Mouse (Mus musculus): ENCODE data around the gene Nrxn1.
"Not testable (repeated sequence)": the region's sequence is repeated elsewhere in the genome, so short reads cannot be mapped to it uniquely, and the experiment has no call there.

The Nrxn1 gene

GRCm38 (mm10) chr17:90569877-90570276 lies 523.0 kb downstream of the Nrxn1 start:
- DNase-seq, result no peak

- peak; percentile 67 to 83 for DNase-seq
These were observed 527.7 kb downstream of the Nrxn1 start for GRCm38 (mm10) chr17:90565186-90565585.

- DNase-seq, result peak; percentile 72 to 77
These were observed 536.5 kb downstream of the Nrxn1 start for GRCm38 (mm10) chr17:90556376-90556775.

GRCm38 (mm10) chr17:90550415-90550814 lies 542.5 kb downstream of the Nrxn1 start:
- DNase-seq, result peak; percentile 32 to 54

- no peak for DNase-seq
These were observed 546.1 kb downstream of the Nrxn1 start for GRCm38 (mm10) chr17:90546806-90547205.

- no peak for DNase-seq
These were observed 548.1 kb downstream of the Nrxn1 start for GRCm38 (mm10) chr17:90544639-90545259.

GRCm38 (mm10) chr17:90543986-90544638 lies 548.8 kb downstream of the Nrxn1 start:
- DNase-seq, result no peak

GRCm38 (mm10) chr17:90531443-90531842 lies 561.4 kb downstream of the Nrxn1 start:
- peak; percentile 39 to 47 for DNase-seq

GRCm38 (mm10) chr17:90506026-90506425 lies 586.8 kb downstream of the Nrxn1 start:
- DNase-seq, result no peak

- DNase-seq, result not testable (repeated sequence)
These were observed 588.9 kb downstream of the Nrxn1 start for GRCm38 (mm10) chr17:90503999-90504398.

GRCm38 (mm10) chr17:90501023-90501675 lies 591.7 kb downstream of the Nrxn1 start:
- peak; percentile 78 to 85 for DNase-seq

GRCm38 (mm10) chr17:90479531-90480250 lies 613.2 kb downstream of the Nrxn1 start:
- DNase-seq, result no peak

GRCm38 (mm10) chr17:90456748-90457147 lies 636.1 kb downstream of the Nrxn1 start:
- DNase-seq, result peak in 1 of 2 experiments; percentile 10

GRCm38 (mm10) chr17:90455904-90456303 lies 637.0 kb downstream of the Nrxn1 start:
- DNase-seq, result peak; percentile 78 to 84

- peak; percentile 76 for DNase-seq
These were observed 637.5 kb downstream of the Nrxn1 start for GRCm38 (mm10) chr17:90455409-90455775.

GRCm38 (mm10) chr17:90454738-90455408 lies 638.0 kb downstream of the Nrxn1 start:
- peak; percentile 74 to 75 for DNase-seq

- peak; percentile 85 to 91 for DNase-seq
These were observed 638.5 kb downstream of the Nrxn1 start for GRCm38 (mm10) chr17:90454356-90454737.

GRCm38 (mm10) chr17:90453280-90453679 lies 639.6 kb downstream of the Nrxn1 start:
- peak; percentile 34 to 38 for DNase-seq

- DNase-seq, result peak; percentile 57 to 59
These were observed 640.1 kb downstream of the Nrxn1 start for GRCm38 (mm10) chr17:90452770-90453169.

GRCm38 (mm10) chr17:90451384-90451783 lies 641.5 kb downstream of the Nrxn1 start:
- peak; percentile 32 to 51 for DNase-seq

GRCm38 (mm10) chr17:90443067-90443466 lies 649.8 kb downstream of the Nrxn1 start:
- DNase-seq, result peak in 1 of 2 experiments; percentile 15

- peak; percentile 61 to 68 for DNase-seq
These were observed 657.0 kb downstream of the Nrxn1 start for GRCm38 (mm10) chr17:90435836-90436235.

- peak; percentile 41 to 44 for DNase-seq
These were observed 657.5 kb downstream of the Nrxn1 start for GRCm38 (mm10) chr17:90435371-90435770.

All from cerebellum, postnatal 25 days (tissue).